Mouse (Mus musculus) heart, embryonic 13.5 days (tissue): Measurements from ENCODE around the gene Cd86. TPM values are rescaled to one million over a fixed set of nuclear protein-coding genes. Genes with fewer than 3 reads are reported as not detected.

Source experiments
- ATAC-seq: fragments of 200-750 bp; cut with Nextera tagmentation; 2 replicates; pipeline ENCODE4 v1.8.0; 2017; ENCODE audit warnings: moderate TSS enrichment; ENCODE audit not compliant: insufficient number of reproducible peaks, low FRiP score, low TSS enrichment; ENCODE audit errors: extremely low read depth
- H3K27ac ChIP-seq: fragments of 300-500 bp; sonication (generic); replicated peaks from 2 replicates; pipeline ENCODE4 v1.5.1; 2015; ENCODE audit warnings: moderate library complexity, mild to moderate bottlenecking, inconsistent platforms
- H3K27me3 ChIP-seq: fragments of 300-500 bp; sonication (generic); replicated peaks from 2 replicates; pipeline ENCODE4 v1.6.1; 2015; ENCODE audit warnings: mild to moderate bottlenecking, inconsistent platforms
- H3K36me3 ChIP-seq: fragments of 300-500 bp; sonication (generic); 2 replicates; pipeline ENCODE4 v1.6.1; 2015; ENCODE audit warnings: mild to moderate bottlenecking, inconsistent platforms
- H3K4me1 ChIP-seq: fragments of 300-500 bp; sonication (generic); 2 replicates; pipeline ENCODE4 v1.6.1; 2015; ENCODE audit warnings: inconsistent platforms
- H3K4me2 ChIP-seq: fragments of 300-500 bp; sonication (generic); 2 replicates; pipeline ENCODE4 v1.6.1; 2015; ENCODE audit warnings: inconsistent platforms, mild to moderate bottlenecking, moderate library complexity
- H3K4me3 ChIP-seq: fragments of 300-500 bp; sonication (generic); 2 replicates; pipeline ENCODE4 v1.5.1; 2015; ENCODE audit warnings: moderate library complexity, mild to moderate bottlenecking, inconsistent platforms
- H3K9ac ChIP-seq: fragments of 300-500 bp; sonication (generic); 2 replicates; pipeline ENCODE4 v1.6.1; 2015; ENCODE audit warnings: inconsistent platforms, mild to moderate bottlenecking, moderate library complexity
- H3K9me3 ChIP-seq: fragments of 300-500 bp; sonication (generic); 2 replicates; pipeline ENCODE4 v1.6.1; 2016; ENCODE audit warnings: inconsistent platforms
- WGBS: fragments of 180-500 bp; shearing (Covaris S2); methylation state at CpG from one replicate; pipeline ENCODE4 v1.1.7; 2015; ENCODE audit warnings: mixed read lengths; 5-methylcytosine and 5-hydroxymethylcytosine counted together
- polyA plus RNA-seq: library from polyadenylated mRNA; unstranded; fragments of >200 nt; fragmentation: Nextera tagmentation; extraction: Ambion mirVana; gene quantifications from 2 replicates; pipeline ENCODE4 v1.2.1, GENCODE M21; 2015

The Cd86 gene
- polyA plus RNA-seq, 1 experiment from 2014 or later: 1.2 TPM

DNA sequence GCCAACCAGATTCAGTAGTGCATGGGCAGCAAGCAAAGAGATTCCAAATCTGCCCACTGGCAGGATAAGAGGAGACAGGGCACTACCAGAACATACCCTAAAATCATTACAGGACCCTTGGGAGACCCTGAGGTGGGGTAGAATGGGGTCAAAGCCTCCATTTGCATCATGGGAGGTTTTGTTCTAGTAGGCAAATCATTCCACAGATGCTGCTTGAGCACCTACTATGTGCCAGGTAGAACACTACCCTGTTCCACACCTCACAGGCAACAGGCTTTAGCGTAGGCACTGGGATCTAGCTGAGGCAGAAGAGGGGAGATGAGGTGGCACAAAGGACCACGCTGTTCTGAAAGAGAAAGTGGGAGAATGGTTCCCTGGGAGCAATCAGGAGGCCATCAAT is 31.5 kb downstream of the Cd86 start:
- no peak overlapping the region for H3K9ac ChIP-seq
- no peak overlapping the region for H3K4me2 ChIP-seq
- no peak overlapping the region for H3K4me3 ChIP-seq
- H3K27me3 ChIP-seq: no peaks in the 10 kb centered on the region
- no peak overlapping the region for H3K27ac ChIP-seq
- 78% methylated on average over 2 of the region's 2 CpGs for WGBS
- peaks cover 4% of the 10 kb centered on the region; the same call in 1 of the 2 replicates for H3K9me3 ChIP-seq
- ATAC-seq: no peak
- no peaks in the 10 kb centered on the region for H3K36me3 ChIP-seq
- no peaks in the 10 kb centered on the region for H3K4me1 ChIP-seq

DNA sequence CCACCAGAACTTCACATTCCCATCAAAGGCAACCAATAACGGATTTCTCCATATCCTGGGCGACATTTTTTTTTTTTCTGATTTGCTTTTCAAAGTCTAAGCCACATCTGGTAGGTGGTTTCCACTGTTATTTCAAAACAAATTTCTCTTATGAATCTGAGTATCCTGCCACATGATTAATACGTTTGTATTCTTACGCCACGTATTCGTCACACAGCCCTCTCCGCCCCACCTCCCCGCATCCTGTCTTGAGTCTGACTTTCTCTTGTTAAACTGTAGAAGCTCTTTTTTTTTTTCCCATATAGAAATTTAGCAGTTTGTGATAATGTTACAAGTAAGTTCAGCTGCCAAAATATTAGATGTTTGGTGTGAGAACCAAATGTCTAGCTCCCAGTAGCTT is 33.7 kb downstream of the Cd86 start:
- Histone ChIP-seq H3K4me2 (no peak overlapping the region), H3K4me1 (no peaks in the 10 kb centered on the region), H3K27ac (no peak overlapping the region), H3K27me3 (no peaks in the 10 kb centered on the region), H3K9me3 (no peaks in the 10 kb centered on the region), H3K9ac (no peak overlapping the region), H3K4me3 (no peak overlapping the region), H3K36me3 (no peaks in the 10 kb centered on the region)
- 83% methylated on average over 8 of the region's 8 CpGs for WGBS
- no peak for ATAC-seq

- ATAC-seq: no peak
- Histone ChIP-seq H3K4me3 (no peak overlapping the region), H3K4me1 (no peaks in the 10 kb centered on the region), H3K27ac (no peak overlapping the region), H3K4me2 (no peak overlapping the region), H3K27me3 (no peaks in the 10 kb centered on the region), H3K36me3 (no peaks in the 10 kb centered on the region), H3K9ac (no peak overlapping the region), H3K9me3 (no peaks in the 10 kb centered on the region)
- 75% methylated on average over 5 of the region's 5 CpGs for WGBS
Measured at GRCm38 (mm10) chr16:36631607-36632006, 34.3 kb downstream of the Cd86 start.

GRCm38 (mm10) chr16:36627740-36628139 is 38.1 kb downstream of the Cd86 start:
- H3K36me3 ChIP-seq: no peaks in the 10 kb centered on the region
- 88% methylated on average over 1 of the region's 1 CpGs for WGBS
- H3K4me1 ChIP-seq: no peaks in the 10 kb centered on the region
- no peak overlapping the region for H3K4me2 ChIP-seq
- ATAC-seq: no peak
- no peaks in the 10 kb centered on the region for H3K9me3 ChIP-seq
- H3K27ac ChIP-seq: no peak overlapping the region
- no peak overlapping the region for H3K4me3 ChIP-seq
- H3K9ac ChIP-seq: no peak overlapping the region
- H3K27me3 ChIP-seq: no peaks in the 10 kb centered on the region

DNA sequence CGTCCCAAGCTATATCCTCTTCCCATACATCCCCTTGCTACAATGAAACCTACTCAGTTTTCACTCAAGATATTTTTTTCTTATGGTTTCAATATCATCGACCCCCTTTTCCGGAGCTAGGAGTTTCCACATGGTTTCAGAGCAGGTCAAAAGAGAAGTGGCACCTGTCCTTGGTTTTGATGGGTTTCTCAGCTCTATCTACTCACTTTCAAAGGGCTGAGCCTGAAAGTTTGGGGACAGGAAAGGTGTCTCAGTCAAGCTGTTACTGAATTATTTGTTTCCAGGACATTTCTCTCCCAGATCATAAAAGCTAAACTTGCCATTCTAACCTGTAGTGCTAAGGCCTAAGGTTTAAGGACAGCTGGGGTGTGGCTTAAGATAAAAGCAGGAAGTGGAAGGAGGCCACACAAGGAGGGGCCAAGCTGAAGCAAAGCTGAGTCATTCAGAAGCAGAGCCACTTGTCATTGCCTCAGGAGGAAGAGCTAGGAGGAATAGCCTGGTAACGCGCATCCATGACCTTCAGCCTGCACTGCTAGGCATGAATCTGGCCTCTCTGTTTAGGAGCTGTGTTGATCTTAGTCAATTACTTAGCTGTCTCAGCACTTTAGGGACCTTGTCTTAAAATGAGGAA is 39.2 kb downstream of the Cd86 start:
- no peaks in the 10 kb centered on the region for H3K27me3 ChIP-seq
- no peaks in the 10 kb centered on the region for H3K36me3 ChIP-seq
- WGBS: 74% methylated on average over 5 of the region's 5 CpGs
- no peaks in the 10 kb centered on the region for H3K4me1 ChIP-seq
- H3K4me2 ChIP-seq: no peak overlapping the region
- no peaks in the 10 kb centered on the region for H3K9me3 ChIP-seq
- ATAC-seq: no peak
- no peak overlapping the region for H3K27ac ChIP-seq
- no peak overlapping the region for H3K4me3 ChIP-seq
- H3K9ac ChIP-seq: no peak overlapping the region

- no peak overlapping the region for H3K4me2 ChIP-seq
- H3K9ac ChIP-seq: no peak overlapping the region
- no peak overlapping the region for H3K27ac ChIP-seq
- H3K36me3 ChIP-seq: no peaks in the 10 kb centered on the region
- no peak overlapping the region for H3K4me3 ChIP-seq
- H3K4me1 ChIP-seq: no peaks in the 10 kb centered on the region
- no peaks in the 10 kb centered on the region for H3K9me3 ChIP-seq
- no peak for ATAC-seq
- WGBS: 93% methylated on average over 1 of the region's 1 CpGs
- H3K27me3 ChIP-seq: no peaks in the 10 kb centered on the region
Measured at GRCm38 (mm10) chr16:36625909-36626308, 40.0 kb downstream of the Cd86 start.

- WGBS: 69% methylated on average over 3 of the region's 3 CpGs
- no peaks in the 10 kb centered on the region for H3K27me3 ChIP-seq
- ATAC-seq: no peak
Measured at GRCm38 (mm10) chr16:36622320-36622719, 43.6 kb downstream of the Cd86 start.

GRCm38 (mm10) chr16:36621108-36621507 is 44.8 kb downstream of the Cd86 start:
- Histone ChIP-seq H3K9me3 (no peaks in the 10 kb centered on the region), H3K4me1 (no peaks in the 10 kb centered on the region), H3K27me3 (no peaks in the 10 kb centered on the region), H3K36me3 (no peaks in the 10 kb centered on the region), H3K27ac (no peak overlapping the region), H3K9ac (no peak overlapping the region), H3K4me3 (no peak overlapping the region), H3K4me2 (no peak overlapping the region)
- ATAC-seq: no peak
- 79% methylated on average over 3 of the region's 3 CpGs for WGBS

More at GRCm38 (mm10) chr16:36622320-36622719, 43.6 kb downstream of the Cd86 start:
- Histone ChIP-seq H3K36me3 (no peaks in the 10 kb centered on the region), H3K4me2 (no peak overlapping the region), H3K27ac (no peak overlapping the region), H3K4me1 (no peaks in the 10 kb centered on the region), H3K9ac (no peak overlapping the region), H3K9me3 (no peaks in the 10 kb centered on the region), H3K4me3 (no peak overlapping the region)

- H3K9me3 ChIP-seq: no peaks in the 10 kb centered on the region
- ATAC-seq: no peak
- H3K27ac ChIP-seq: no peak overlapping the region
- H3K27me3 ChIP-seq: no peaks in the 10 kb centered on the region
- H3K9ac ChIP-seq: no peak overlapping the region
- WGBS: 67% methylated on average over 2 of the region's 2 CpGs
- H3K36me3 ChIP-seq: no peaks in the 10 kb centered on the region
- H3K4me1 ChIP-seq: no peaks in the 10 kb centered on the region
- no peak overlapping the region for H3K4me2 ChIP-seq
- no peak overlapping the region for H3K4me3 ChIP-seq
Measured at GRCm38 (mm10) chr16:36613701-36614100, 52.2 kb downstream of the Cd86 start.

- WGBS: 56% methylated on average over 3 of the region's 3 CpGs
- no peak overlapping the region for H3K4me2 ChIP-seq
Measured at GRCm38 (mm10) chr16:36602632-36603031, 63.2 kb downstream of the Cd86 start.

DNA sequence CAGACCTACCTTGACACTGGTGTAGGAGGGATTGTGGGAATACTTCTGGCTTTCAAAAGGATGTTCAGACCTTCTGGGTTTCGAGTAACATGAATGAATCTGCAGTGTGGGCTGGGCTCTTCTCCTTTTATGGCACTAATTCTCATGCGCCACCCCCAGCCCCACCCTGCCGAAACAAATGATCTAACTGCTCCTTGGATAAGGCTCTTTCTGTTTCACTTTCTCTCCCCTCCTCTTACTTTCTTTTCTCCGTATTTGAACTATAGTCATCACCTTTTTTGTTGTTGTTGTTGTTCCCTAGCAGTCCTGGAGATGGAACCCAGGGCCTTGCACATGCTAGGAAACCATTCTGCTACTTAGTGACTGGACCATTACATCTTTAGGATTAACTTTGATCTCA is 67.6 kb downstream of the Cd86 start:
- Histone ChIP-seq H3K27me3 (no peaks in the 10 kb centered on the region), H3K27ac (no peak overlapping the region; the same call in 1 of the 2 replicates), H3K9ac (no peak overlapping the region), H3K4me3 (no peak overlapping the region), H3K36me3 (no peaks in the 10 kb centered on the region), H3K4me1 (peaks cover 16% of the 10 kb centered on the region), H3K9me3 (no peaks in the 10 kb centered on the region), H3K4me2 (no peak overlapping the region; the same call in 1 of the 2 replicates)
- 73% methylated on average over 4 of the region's 4 CpGs for WGBS
- no peak for ATAC-seq

More at GRCm38 (mm10) chr16:36602632-36603031, 63.2 kb downstream of the Cd86 start:
- no peaks in the 10 kb centered on the region for H3K9me3 ChIP-seq
- H3K27me3 ChIP-seq: no peaks in the 10 kb centered on the region
- H3K4me3 ChIP-seq: no peak overlapping the region
- no peak for ATAC-seq
- no peak overlapping the region for H3K27ac ChIP-seq
- no peaks in the 10 kb centered on the region for H3K36me3 ChIP-seq
- no peak overlapping the region for H3K9ac ChIP-seq
- peaks cover 16% of the 10 kb centered on the region for H3K4me1 ChIP-seq

- ATAC-seq: no peak
- Histone ChIP-seq H3K27ac (no peak overlapping the region), H3K9ac (no peak overlapping the region), H3K36me3 (no peaks in the 10 kb centered on the region), H3K9me3 (no peaks in the 10 kb centered on the region), H3K27me3 (no peaks in the 10 kb centered on the region), H3K4me2 (no peak overlapping the region), H3K4me3 (no peak overlapping the region), H3K4me1 (peaks cover 16% of the 10 kb centered on the region)
- 88% methylated on average over 10 of the region's 10 CpGs for WGBS
Measured at GRCm38 (mm10) chr16:36596671-36597410, 69.0 kb downstream of the Cd86 start.
